Mouse (Mus musculus): ENCODE measurements around the gene Exoc3l4. TPM values are rescaled to one million over a fixed set of nuclear protein-coding genes. Genes with fewer than 3 reads are reported as not detected.

Gene Exoc3l4
- total and polyA plus RNA-seq, 2 experiments from 2014 or later: 1.7 to 3.3 TPM

DNA sequence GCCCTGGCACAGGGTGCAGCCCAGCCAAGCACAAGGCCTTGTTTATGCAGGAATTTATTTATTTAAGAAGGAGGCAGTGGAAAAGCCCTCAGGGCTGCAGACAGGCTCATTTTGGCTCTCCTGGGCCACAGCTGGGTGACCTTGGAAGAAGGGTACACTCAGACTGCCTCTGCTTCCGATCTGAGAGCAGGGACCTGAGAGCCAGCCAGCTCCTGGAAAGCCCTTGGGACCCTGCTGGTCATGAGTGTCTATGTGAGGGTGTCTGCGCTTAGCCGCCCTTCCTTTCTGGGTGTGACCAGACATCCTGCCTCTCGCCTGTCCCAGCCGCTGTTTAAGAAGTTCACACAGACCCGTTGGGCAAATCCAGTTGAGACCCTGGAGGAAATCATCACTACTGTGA is 33.5 kb downstream of the Exoc3l4 start:
- H3K4me2 ChIP-seq (ENCODE audit: low read depth, low read length, poor library complexity, severe bottlenecking): no peak overlapping the region
- peaks cover 60% of the 10 kb centered on the region for H3K27me3 ChIP-seq (ENCODE audit: insufficient read depth, low read length)
- no peaks in the 10 kb centered on the region for H3K36me3 ChIP-seq (ENCODE audit: insufficient read depth, low read length)
- H3K9me3 ChIP-seq (ENCODE audit: low read length): no peaks in the 10 kb centered on the region
- WGBS: 36% methylated on average over 6 of the region's 6 CpGs
- H3K9ac ChIP-seq (replicated peaks; ENCODE audit: low read length, poor library complexity, severe bottlenecking): no peak overlapping the region
- no peak overlapping the region for H3K4me3 ChIP-seq (ENCODE audit: low read depth, low read length)
- DNase-seq (ENCODE audit: low spot score) (no peak), ATAC-seq (ENCODE audit: low FRiP score) (no peak)
- H3K27ac ChIP-seq (ENCODE audit: low read depth, low read length): no peak overlapping the region
- 0 out of 2 replicates have a peak, but pooled peaks cover 3% of the 10 kb centered on the region for H3K4me1 ChIP-seq (ENCODE audit: insufficient read depth, low read length)
- TF ChIP-seq CTCF (IDR thresholded peaks at IDR 0.05): no peak

DNA sequence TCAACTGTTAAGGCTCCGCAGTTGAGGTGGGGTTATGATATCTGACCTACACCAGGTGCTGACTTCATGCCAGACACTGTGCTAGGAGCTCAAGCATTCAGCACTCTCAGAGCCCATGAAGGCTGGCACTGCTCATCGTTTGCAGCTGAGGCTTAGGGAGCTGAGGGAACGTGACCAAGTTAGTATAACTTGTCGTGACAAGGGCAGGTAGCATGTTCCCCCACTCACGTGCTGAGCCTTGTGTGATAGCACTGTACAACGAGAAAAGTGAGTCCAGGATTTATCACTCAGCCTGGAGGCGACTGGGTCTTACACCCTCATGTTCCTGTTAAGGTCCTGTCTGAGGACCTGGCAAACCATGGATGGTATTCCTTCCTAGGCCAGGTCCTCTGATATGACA is 34.7 kb downstream of the Exoc3l4 start:
- ATAC-seq (ENCODE audit: low FRiP score) (no peak), DNase-seq (ENCODE audit: low spot score) (no peak)
- Histone ChIP-seq H3K36me3 (ENCODE audit: insufficient read depth, low read length) (no peaks in the 10 kb centered on the region), H3K4me3 (ENCODE audit: low read depth, low read length) (no peak overlapping the region), H3K9me3 (ENCODE audit: low read length) (no peaks in the 10 kb centered on the region), H3K9ac (replicated peaks; ENCODE audit: low read length, poor library complexity, severe bottlenecking) (no peak overlapping the region), H3K27me3 (ENCODE audit: insufficient read depth, low read length) (peaks cover 48% of the 10 kb centered on the region), H3K4me2 (ENCODE audit: low read depth, low read length, poor library complexity, severe bottlenecking) (no peak overlapping the region), H3K4me1 (ENCODE audit: insufficient read depth, low read length) (no peaks in the 10 kb centered on the region), H3K27ac (ENCODE audit: low read depth, low read length) (no peak overlapping the region)
- WGBS: 77% methylated on average over 7 of the region's 7 CpGs
- no peak for TF ChIP-seq CTCF (IDR thresholded peaks at IDR 0.05)

DNA sequence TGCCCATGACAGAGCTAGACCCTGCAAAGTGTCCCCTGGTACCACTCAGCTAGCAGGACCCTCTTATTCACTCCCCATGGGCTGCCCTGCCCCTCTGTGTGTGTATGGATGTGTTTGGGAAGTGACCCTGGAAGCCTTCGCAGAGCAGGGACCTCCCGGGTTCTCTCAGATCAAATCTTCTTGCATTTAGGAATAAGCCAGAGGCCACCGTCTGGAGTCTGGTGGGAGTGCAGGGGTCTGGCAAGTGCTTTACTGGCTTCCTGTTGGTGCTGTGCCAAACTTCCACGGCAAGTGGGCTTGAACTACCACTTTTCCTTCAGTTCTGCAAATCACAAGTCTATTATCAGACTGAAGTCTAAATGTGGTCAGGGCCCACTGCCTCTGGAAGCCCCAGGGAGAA is 37.2 kb downstream of the Exoc3l4 start:
- TF ChIP-seq CTCF (IDR thresholded peaks at IDR 0.05): peak; percentile 29
- ATAC-seq (ENCODE audit: low FRiP score) (no peak), DNase-seq (ENCODE audit: low spot score) (peak; percentile 55)
- Histone ChIP-seq H3K36me3 (ENCODE audit: insufficient read depth, low read length) (no peaks in the 10 kb centered on the region), H3K9ac (replicated peaks; ENCODE audit: low read length, poor library complexity, severe bottlenecking) (no peak overlapping the region), H3K27me3 (ENCODE audit: insufficient read depth, low read length) (peaks cover 24% of the 10 kb centered on the region), H3K4me1 (ENCODE audit: insufficient read depth, low read length) (no peaks in the 10 kb centered on the region), H3K9me3 (ENCODE audit: low read length) (no peaks in the 10 kb centered on the region), H3K4me3 (ENCODE audit: low read depth, low read length) (no peak overlapping the region), H3K27ac (ENCODE audit: low read depth, low read length) (no peak overlapping the region), H3K4me2 (ENCODE audit: low read depth, low read length, poor library complexity, severe bottlenecking) (no peak overlapping the region)
- WGBS: 32% methylated on average over 4 of the region's 4 CpGs

DNA sequence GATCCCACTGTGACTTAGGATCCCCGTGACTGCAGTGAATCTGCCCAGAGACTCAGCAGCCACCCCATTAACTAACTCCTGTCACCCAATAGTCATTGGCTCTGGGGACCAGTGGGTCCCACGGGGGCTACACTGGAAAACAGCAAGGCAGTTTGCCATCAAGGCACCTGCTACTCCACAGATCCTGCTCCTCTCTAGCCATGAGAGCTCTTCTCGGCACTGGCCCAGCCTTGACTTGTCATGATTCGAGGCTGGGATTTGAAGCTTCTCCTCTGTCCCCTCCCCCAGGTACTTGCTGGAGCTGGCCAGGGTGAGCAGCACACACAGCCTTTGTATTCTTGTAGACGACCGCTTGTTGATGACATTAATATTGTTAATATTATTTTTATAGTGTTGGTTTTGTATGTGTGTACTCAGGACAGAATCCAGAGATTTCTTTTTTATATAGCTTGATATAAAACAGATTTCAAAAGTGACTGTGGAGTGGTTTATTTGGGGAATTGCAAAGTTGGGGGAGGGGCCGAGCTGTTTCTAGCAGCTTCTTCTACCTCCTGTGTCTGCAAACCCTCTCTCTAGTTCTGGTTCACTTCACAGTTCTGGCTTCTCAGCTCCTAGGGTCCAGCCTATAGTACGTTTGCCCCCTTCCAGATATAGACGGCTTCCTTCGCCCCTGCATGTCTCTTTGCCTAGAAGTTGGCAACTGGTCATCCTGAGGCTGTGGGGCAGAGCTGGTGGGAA is 37.9 kb downstream of the Exoc3l4 start:
- no peak for TF ChIP-seq CTCF (IDR thresholded peaks at IDR 0.05)
- WGBS: 71% methylated on average over 10 of the region's 10 CpGs
- peaks cover 18% of the 10 kb centered on the region; the same call in 1 of the 2 replicates for H3K27me3 ChIP-seq (ENCODE audit: insufficient read depth, low read length)
- no peak overlapping the region for H3K4me3 ChIP-seq (ENCODE audit: low read depth, low read length)
- H3K4me1 ChIP-seq (ENCODE audit: insufficient read depth, low read length): no peaks in the 10 kb centered on the region
- DNase-seq (ENCODE audit: low spot score): no peak
- H3K27ac ChIP-seq (ENCODE audit: low read depth, low read length): no peak overlapping the region
- no peaks in the 10 kb centered on the region for H3K9me3 ChIP-seq (ENCODE audit: low read length)
- no peak overlapping the region for H3K4me2 ChIP-seq (ENCODE audit: low read depth, low read length, poor library complexity, severe bottlenecking)
- no peak for ATAC-seq (ENCODE audit: low FRiP score)
- no peak overlapping the region for H3K9ac ChIP-seq (replicated peaks; ENCODE audit: low read length, poor library complexity, severe bottlenecking)
- no peaks in the 10 kb centered on the region for H3K36me3 ChIP-seq (ENCODE audit: insufficient read depth, low read length)

DNA sequence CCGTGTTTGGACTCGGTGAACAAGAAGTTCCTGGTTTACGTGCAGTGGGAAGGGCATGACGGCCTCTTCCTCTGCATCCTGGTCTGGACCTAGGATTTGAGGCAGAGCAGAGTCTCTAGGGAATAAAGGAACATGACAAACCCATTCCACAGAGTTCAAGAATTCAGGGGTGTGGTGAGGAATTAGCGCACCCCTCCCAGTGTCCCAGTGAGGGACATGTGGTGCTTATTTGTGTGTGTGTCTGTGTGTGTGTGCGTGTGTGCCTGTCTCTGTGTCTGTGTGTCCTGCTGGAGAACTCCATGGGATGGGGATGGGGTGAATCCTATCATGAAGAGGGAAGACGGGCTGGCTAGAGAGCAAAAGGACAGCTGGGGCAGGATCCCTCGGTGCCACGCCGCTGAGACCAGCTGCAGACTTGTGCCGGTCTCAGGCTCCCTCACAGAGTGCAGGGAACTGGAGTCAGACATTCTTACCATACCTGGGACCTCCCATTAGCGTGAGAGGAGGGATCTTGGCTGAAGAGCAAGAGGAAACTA is 38.6 kb downstream of the Exoc3l4 start:
- 72% methylated on average over 12 of the region's 12 CpGs for WGBS
- no peak overlapping the region for H3K4me2 ChIP-seq (ENCODE audit: low read depth, low read length, poor library complexity, severe bottlenecking)
- H3K9me3 ChIP-seq (ENCODE audit: low read length): no peaks in the 10 kb centered on the region
- ATAC-seq (ENCODE audit: low FRiP score) (no peak), DNase-seq (ENCODE audit: low spot score) (no peak)
- H3K36me3 ChIP-seq (ENCODE audit: insufficient read depth, low read length): no peaks in the 10 kb centered on the region
- H3K4me1 ChIP-seq (ENCODE audit: insufficient read depth, low read length): no peaks in the 10 kb centered on the region
- TF ChIP-seq CTCF (IDR thresholded peaks at IDR 0.05): no peak
- no peak overlapping the region for H3K27ac ChIP-seq (ENCODE audit: low read depth, low read length)
- no peak overlapping the region for H3K9ac ChIP-seq (replicated peaks; ENCODE audit: low read length, poor library complexity, severe bottlenecking)
- peaks cover 15% of the 10 kb centered on the region; the same call in 1 of the 2 replicates for H3K27me3 ChIP-seq (ENCODE audit: insufficient read depth, low read length)
- no peak overlapping the region for H3K4me3 ChIP-seq (ENCODE audit: low read depth, low read length)

DNA sequence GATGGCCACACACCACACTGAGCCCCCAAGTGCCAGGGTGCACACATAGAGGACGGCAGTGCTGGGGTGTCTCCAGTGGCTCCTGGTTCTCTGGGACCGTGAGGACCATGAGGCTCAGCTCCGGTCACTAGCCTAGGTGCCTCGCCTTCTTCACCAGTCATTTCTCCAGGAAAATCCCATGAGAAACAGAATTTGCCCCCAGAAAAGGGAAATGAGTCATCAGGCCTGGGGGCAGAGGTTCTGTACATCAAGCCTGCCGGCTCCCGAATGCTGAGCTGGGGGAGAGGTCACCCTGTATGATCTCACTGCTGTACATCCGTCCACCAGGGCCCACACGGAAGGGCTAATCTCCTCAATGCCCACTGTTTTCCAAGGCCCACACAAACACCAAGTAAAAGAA is 39.0 kb downstream of the Exoc3l4 start:
- ATAC-seq (ENCODE audit: low FRiP score): no peak
- Histone ChIP-seq H3K27me3 (ENCODE audit: insufficient read depth, low read length) (peaks cover 13% of the 10 kb centered on the region; the same call in 1 of the 2 replicates), H3K27ac (ENCODE audit: low read depth, low read length) (no peak overlapping the region), H3K4me3 (ENCODE audit: low read depth, low read length) (no peak overlapping the region), H3K4me2 (ENCODE audit: low read depth, low read length, poor library complexity, severe bottlenecking) (no peak overlapping the region), H3K9ac (replicated peaks; ENCODE audit: low read length, poor library complexity, severe bottlenecking) (no peak overlapping the region), H3K9me3 (ENCODE audit: low read length) (no peaks in the 10 kb centered on the region), H3K4me1 (ENCODE audit: insufficient read depth, low read length) (no peaks in the 10 kb centered on the region), H3K36me3 (ENCODE audit: insufficient read depth, low read length) (no peaks in the 10 kb centered on the region)
- DNase-seq (ENCODE audit: low spot score): no peak
- 59% methylated on average over 8 of the region's 8 CpGs for WGBS
- no peak for TF ChIP-seq CTCF (IDR thresholded peaks at IDR 0.05)
